Mouse (Mus musculus): ENCODE results near the gene Ascl3. TPM values are rescaled to one million over a fixed set of nuclear protein-coding genes. Genes with fewer than 3 reads are reported as not detected.
A peak's percentile ranks its signal among the peaks of the same experiment; 100 is the strongest.

The Ascl3 gene
- total RNA-seq (2012; rRNA removed) = not detected in 2 replicates
- not detected in 2 replicates for total RNA-seq (2014; rRNA removed)
- polyA plus RNA-seq (2012; ENCODE audit: insufficient read length, low read depth) = not detected in 2 replicates

DNA sequence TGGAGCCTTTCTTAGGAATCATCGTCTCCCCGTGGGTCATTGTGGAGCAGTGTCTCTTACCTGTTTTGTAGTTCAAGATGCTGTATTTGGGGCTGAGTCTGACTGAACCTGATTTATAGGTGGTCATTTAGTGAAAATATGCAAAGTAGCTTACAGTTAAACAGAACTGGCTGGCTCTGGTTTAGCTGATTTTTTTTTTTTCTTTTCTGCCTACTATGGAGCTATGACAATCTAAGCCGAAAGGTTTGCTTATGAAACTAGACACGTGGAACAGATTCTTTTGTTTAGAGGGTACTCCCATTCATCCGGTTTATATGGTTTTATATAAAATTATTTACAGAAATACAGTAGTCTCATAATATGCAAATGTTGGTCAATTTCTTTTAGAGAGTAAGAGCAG, at the start of gene Ascl3:
TSS of gene Ascl3 (minus strand) at position 101 of the 400 bp plus-strand sequence.
- Histone ChIP-seq H3K27me3 (replicated peaks) (no peaks in the 10 kb centered on the region), H3K36me3 (replicated peaks in 1 of 2; ENCODE audit: control insufficient read depth in 1 of 2, insufficient read depth in 1 of 2, low read length in 1 of 2) (peaks cover 11 to 21% of the 10 kb centered on the region in 2 experiments), H3K79me2 (replicated peaks; ENCODE audit: control insufficient read depth, extremely low read depth, insufficient read depth, poor library complexity, severe bottlenecking) (no peaks in the 10 kb centered on the region), H3K9ac (ENCODE audit: insufficient read depth, low read depth) (peak within 1 kb of the TSS; percentile 56; the same call in 1 of the 2 replicates), H3K4me2 (ENCODE audit: insufficient read depth, low read depth, poor library complexity, severe bottlenecking) (peak within 1 kb of the TSS; percentile 44; the same call in 1 of the 2 replicates), H3K4me3 (replicated peaks in 1 of 3; ENCODE audit: low read depth in 2 of 3, low read length in 2 of 3, poor library complexity in 1 of 3) (peak within 1 kb of the TSS in 2 of 3 experiments; percentile 13 to 16), H3K9me3 (replicated peaks; ENCODE audit: low read length) (no peaks in the 10 kb centered on the region), H3K27ac (ENCODE audit: insufficient read depth, low read depth) (no peak within 1 kb of the TSS), H3K4me1 (ENCODE audit: control insufficient read depth in 1 of 2, insufficient read depth in 2 of 2) (peaks cover 3 to 19% of the 10 kb centered on the region in 2 experiments; a peak in 3 of 4 replicates)
- dilution Hi-C loops (cut with MboI; ENCODE audit: extremely low pct_ligation_motif_present, extremely low pct_unique_long_range_greater_than_20kb, low sequenced_read_pairs) = no loop called here
- in situ Hi-C loops (cut with MboI; ENCODE audit: low pct_ligation_motif_present, low pct_unique_long_range_greater_than_20kb, low sequenced_read_pairs) = no loop called here
- DNase-seq (ENCODE audit: extremely low read depth) = no peak
- no peak for TF ChIP-seq MAX (IDR thresholded peaks at IDR 0.05; ENCODE audit: low read length)
- TF ChIP-seq POLR2A (IDR thresholded peaks at IDR 0.05; ENCODE audit: low read depth, low read length) = no peak
- TF ChIP-seq PAX5 (IDR thresholded peaks at IDR 0.05; ENCODE audit: low read length) = no peak
- no peak for TF ChIP-seq TBP (conservative IDR thresholded peaks at IDR 0.05; ENCODE audit: low read depth, low read length)
- no peak for TF ChIP-seq TCF12 (IDR thresholded peaks at IDR 0.05; ENCODE audit: low read depth, low read length)
- no peak for TF ChIP-seq NRF1 (IDR thresholded peaks at IDR 0.05; ENCODE audit: low read depth, low read length)
- TF ChIP-seq JUN (IDR thresholded peaks at IDR 0.05; ENCODE audit: insufficient read depth, low read depth, low read length) = no peak
- TF ChIP-seq USF2 (conservative IDR thresholded peaks at IDR 0.05; ENCODE audit: low read depth, low read length) = no peak

DNA sequence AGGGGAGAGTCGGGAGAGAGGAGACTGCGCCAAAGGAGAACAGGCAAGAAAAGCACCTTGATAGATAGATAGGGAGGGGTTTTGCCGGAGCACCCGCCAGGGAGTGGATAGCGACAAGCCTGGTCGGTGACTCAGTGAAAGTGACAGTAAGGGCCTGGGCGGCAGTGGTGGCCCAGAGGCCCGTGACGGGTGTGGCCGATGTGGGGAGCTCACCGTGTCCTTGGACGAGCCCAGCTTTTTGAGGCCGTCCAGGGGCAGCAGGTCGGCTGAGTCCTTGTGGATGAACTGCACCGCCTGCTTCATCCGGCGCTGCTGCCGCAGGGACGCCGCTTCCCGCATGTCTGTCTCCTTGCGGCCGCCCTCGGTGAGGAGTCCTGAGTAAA, 49.6 kb upstream of the Ascl3 start:
- H3K4me3 ChIP-seq (replicated peaks in 1 of 3; ENCODE audit: low read depth in 2 of 3, low read length in 2 of 3, poor library complexity in 1 of 3) = no peak overlapping the region
- no peaks in the 10 kb centered on the region for H3K9me3 ChIP-seq (replicated peaks; ENCODE audit: low read length)
- no peaks in the 10 kb centered on the region for H3K27me3 ChIP-seq (replicated peaks)
- no peak overlapping the region for H3K9ac ChIP-seq (ENCODE audit: insufficient read depth, low read depth)
- in situ Hi-C loops (cut with MboI; ENCODE audit: low pct_ligation_motif_present, low pct_unique_long_range_greater_than_20kb, low sequenced_read_pairs) = no loop called here
- TF ChIP-seq RAD21 (IDR thresholded peaks at IDR 0.05; ENCODE audit: low read depth, low read length) (no peak), USF1 (IDR thresholded peaks at IDR 0.05; ENCODE audit: low read depth, low read length) (no peak), JUND (conservative IDR thresholded peaks at IDR 0.05; ENCODE audit: low read depth, low read length) (no peak), NELFE (IDR thresholded peaks at IDR 0.05; ENCODE audit: low read depth, low read length) (no peak), ZKSCAN1 (IDR thresholded peaks at IDR 0.05; ENCODE audit: borderline replicate concordance, low read depth, low read length) (no peak), TCF12 (IDR thresholded peaks at IDR 0.05; ENCODE audit: low read depth, low read length) (no peak), POLR2AphosphoS2 (IDR thresholded peaks at IDR 0.05; ENCODE audit: low read depth, low read length) (no peak), IRF4 (IDR thresholded peaks at IDR 0.05; ENCODE audit: low read depth, low read length) (no peak), MAX (IDR thresholded peaks at IDR 0.05; ENCODE audit: low read length) (no peak), USF2 (conservative IDR thresholded peaks at IDR 0.05; ENCODE audit: low read depth, low read length) (no peak)
- H3K4me2 ChIP-seq (ENCODE audit: insufficient read depth, low read depth, poor library complexity, severe bottlenecking) = 0 out of 2 replicates have a peak overlapping the region, but pooled peaks have one; percentile 17
- DNase-seq (ENCODE audit: extremely low read depth) = no peak
- H3K4me1 ChIP-seq (ENCODE audit: control insufficient read depth in 1 of 2, insufficient read depth in 2 of 2) = peaks cover 0 to 5% of the 10 kb centered on the region in 2 experiments; a peak in 1 of 4 replicates
- H3K79me2 ChIP-seq (replicated peaks; ENCODE audit: control insufficient read depth, extremely low read depth, insufficient read depth, poor library complexity, severe bottlenecking) = no peaks in the 10 kb centered on the region
- H3K36me3 ChIP-seq (replicated peaks in 1 of 2; ENCODE audit: control insufficient read depth in 1 of 2, insufficient read depth in 1 of 2, low read length in 1 of 2) = no peaks in the 10 kb centered on the region
- no peak overlapping the region for H3K27ac ChIP-seq (ENCODE audit: insufficient read depth, low read depth)
- dilution Hi-C loops (cut with MboI; ENCODE audit: extremely low pct_ligation_motif_present, extremely low pct_unique_long_range_greater_than_20kb, low sequenced_read_pairs) = no loop called here
